Mouse (Mus musculus): ENCODE results near the gene Ube2o. TPM values are rescaled to one million over a fixed set of nuclear protein-coding genes. Genes with fewer than 3 reads are reported as not detected.
"Not testable (repeated sequence)": the region's sequence is repeated elsewhere in the genome, so short reads cannot be mapped to it uniquely, and the experiment has no call there.

The Ube2o gene
- polyA plus RNA-seq, 1 experiment from 2014 or later, result 19.9 TPM

DNA sequence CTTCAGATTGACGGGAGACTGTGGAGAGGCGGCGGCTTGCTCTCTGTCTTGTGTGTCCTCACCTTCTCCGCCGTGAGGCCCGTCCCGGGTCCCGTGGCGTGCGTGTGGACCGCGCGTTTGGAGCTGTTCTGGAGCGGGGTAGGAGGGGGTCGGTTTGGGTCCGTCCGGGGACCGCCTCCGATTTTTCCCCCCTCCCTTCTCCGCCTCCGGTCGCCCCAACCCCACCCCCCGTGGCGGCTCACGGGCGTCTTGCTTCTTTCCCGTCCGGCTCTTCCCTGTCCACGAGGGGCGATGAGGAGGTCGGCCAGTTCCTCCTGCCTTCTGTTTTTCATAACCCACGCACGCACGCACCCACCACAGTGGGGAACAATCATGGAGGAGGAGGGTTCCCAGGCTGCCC lies 82.7 kb downstream of the Ube2o start:
- 35% methylated on average over 34 of the region's 34 CpGs for WGBS
- H3K9me3 ChIP-seq, result no peaks in the 10 kb centered on the region
- H3K9ac ChIP-seq, result peak overlapping the region; percentile 40; the same call in 1 of the 2 replicates
- no peak for ATAC-seq (ENCODE audit: insufficient number of reproducible peaks, insufficient read depth, low FRiP score, low TSS enrichment)
- H3K27ac ChIP-seq, result no peak overlapping the region
- no peaks in the 10 kb centered on the region for H3K4me1 ChIP-seq
- peak overlapping the region; percentile 27 for H3K4me3 ChIP-seq
- H3K4me2 ChIP-seq (replicated peaks), result peak overlapping the region; percentile 53
- H3K27me3 ChIP-seq, result no peaks in the 10 kb centered on the region
- no peaks in the 10 kb centered on the region for H3K36me3 ChIP-seq

GRCm38 (mm10) chr11:116497313-116497712 lies 83.9 kb downstream of the Ube2o start:
- no peak for ATAC-seq (ENCODE audit: insufficient number of reproducible peaks, insufficient read depth, low FRiP score, low TSS enrichment)
- Histone ChIP-seq H3K9ac (no peak overlapping the region), H3K4me2 (replicated peaks) (no peak overlapping the region), H3K36me3 (no peaks in the 10 kb centered on the region), H3K4me3 (no peak overlapping the region), H3K27ac (no peak overlapping the region), H3K4me1 (no peaks in the 10 kb centered on the region), H3K9me3 (no peaks in the 10 kb centered on the region), H3K27me3 (no peaks in the 10 kb centered on the region)
- 80% methylated on average over 4 of the region's 4 CpGs for WGBS

GRCm38 (mm10) chr11:116494474-116495174 lies 86.6 kb downstream of the Ube2o start:
- ATAC-seq (ENCODE audit: insufficient number of reproducible peaks, insufficient read depth, low FRiP score, low TSS enrichment), result no peak
- Histone ChIP-seq H3K27me3 (no peaks in the 10 kb centered on the region), H3K9me3 (no peaks in the 10 kb centered on the region), H3K4me2 (replicated peaks) (no peak overlapping the region), H3K9ac (no peak overlapping the region), H3K36me3 (no peaks in the 10 kb centered on the region), H3K4me1 (peaks cover 3% of the 10 kb centered on the region; the same call in 1 of the 2 replicates), H3K4me3 (no peak overlapping the region), H3K27ac (no peak overlapping the region)
- 63% methylated on average over 13 of the region's 13 CpGs for WGBS

- ATAC-seq (ENCODE audit: insufficient number of reproducible peaks, insufficient read depth, low FRiP score, low TSS enrichment), result no peak
- Histone ChIP-seq H3K9me3 (no peaks in the 10 kb centered on the region), H3K4me3 (no peak within 1 kb of the TSS), H3K4me1 (peaks cover 7% of the 10 kb centered on the region), H3K4me2 (replicated peaks) (no peak within 1 kb of the TSS), H3K36me3 (no peaks in the 10 kb centered on the region), H3K9ac (no peak within 1 kb of the TSS), H3K27ac (no peak within 1 kb of the TSS), H3K27me3 (no peaks in the 10 kb centered on the region)
- WGBS, result 26% methylated on average over 4 of the region's 4 CpGs
Measured at GRCm38 (mm10) chr11:116493795-116494252, 87.4 kb downstream of the Ube2o start, which contains the start of gene Prpsap1. Prpsap1 (minus strand) TSS chr11:116494202.

GRCm38 (mm10) chr11:116493191-116493590 lies 88.1 kb downstream of the Ube2o start:
- no peak overlapping the region for H3K9ac ChIP-seq
- H3K4me3 ChIP-seq, result no peak overlapping the region
- WGBS, result 83% methylated on average over 5 of the region's 5 CpGs
- no peak overlapping the region for H3K4me2 ChIP-seq (replicated peaks)
- H3K36me3 ChIP-seq, result no peaks in the 10 kb centered on the region
- ATAC-seq (ENCODE audit: insufficient number of reproducible peaks, insufficient read depth, low FRiP score, low TSS enrichment), result no peak
- no peaks in the 10 kb centered on the region for H3K9me3 ChIP-seq
- H3K27me3 ChIP-seq, result no peaks in the 10 kb centered on the region
- no peak overlapping the region for H3K27ac ChIP-seq
- H3K4me1 ChIP-seq, result peaks cover 8% of the 10 kb centered on the region

DNA sequence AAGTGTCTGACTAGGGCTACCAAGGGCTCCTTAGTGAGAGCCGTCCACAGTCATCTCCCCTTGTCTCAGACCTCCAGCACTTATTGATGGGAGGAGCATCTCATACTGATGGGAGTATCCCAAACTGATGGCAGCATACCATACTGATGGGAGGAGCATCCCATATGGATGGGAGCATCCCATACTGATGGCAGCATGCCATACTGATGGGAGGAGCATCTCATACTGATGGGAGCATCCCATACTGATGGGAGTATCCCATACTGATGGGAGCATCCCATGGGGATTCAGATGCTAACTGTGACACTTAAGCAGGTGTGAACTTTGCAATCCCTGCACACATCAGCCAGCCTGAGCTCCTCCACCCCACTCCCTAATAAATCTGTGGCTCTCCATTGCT lies 88.7 kb downstream of the Ube2o start:
- H3K4me3 ChIP-seq; H3K27ac ChIP-seq; H3K4me2 ChIP-seq (replicated peaks); H3K9me3 ChIP-seq; H3K36me3 ChIP-seq; H3K4me1 ChIP-seq; H3K9ac ChIP-seq; ATAC-seq (ENCODE audit: insufficient number of reproducible peaks, insufficient read depth, low FRiP score, low TSS enrichment); H3K27me3 ChIP-seq: not testable (repeated sequence)
- WGBS, result 71% methylated on average over 1 of the region's 1 CpGs

- Histone ChIP-seq H3K27me3 (no peaks in the 10 kb centered on the region), H3K9me3 (no peaks in the 10 kb centered on the region), H3K36me3 (peaks cover 15% of the 10 kb centered on the region), H3K4me2 (replicated peaks) (peak overlapping the region; percentile 68; the same call in 1 of the 2 replicates), H3K4me3 (no peak overlapping the region), H3K27ac (no peak overlapping the region; the same call in 1 of the 2 replicates), H3K9ac (no peak overlapping the region), H3K4me1 (peaks cover 8% of the 10 kb centered on the region)
- ATAC-seq (ENCODE audit: insufficient number of reproducible peaks, insufficient read depth, low FRiP score, low TSS enrichment), result no peak
- WGBS, result 61% methylated on average over 6 of the region's 6 CpGs
Measured at GRCm38 (mm10) chr11:116491338-116491737, 89.9 kb downstream of the Ube2o start.

GRCm38 (mm10) chr11:116490232-116491107 lies 90.8 kb downstream of the Ube2o start:
- peak overlapping the region; percentile 68 for H3K4me2 ChIP-seq (replicated peaks)
- H3K9ac ChIP-seq, result peak overlapping the region; percentile 95
- H3K4me1 ChIP-seq, result peaks cover 8% of the 10 kb centered on the region
- peak overlapping the region; percentile 92 for H3K4me3 ChIP-seq
- no peaks in the 10 kb centered on the region for H3K9me3 ChIP-seq
- H3K36me3 ChIP-seq, result peaks cover 24% of the 10 kb centered on the region
- H3K27ac ChIP-seq, result peak overlapping the region; percentile 91
- H3K27me3 ChIP-seq, result no peaks in the 10 kb centered on the region
- WGBS, result under 1% methylated on average over 62 of the region's 62 CpGs
- peak; percentile 81 for ATAC-seq (ENCODE audit: insufficient number of reproducible peaks, insufficient read depth, low FRiP score, low TSS enrichment)

DNA sequence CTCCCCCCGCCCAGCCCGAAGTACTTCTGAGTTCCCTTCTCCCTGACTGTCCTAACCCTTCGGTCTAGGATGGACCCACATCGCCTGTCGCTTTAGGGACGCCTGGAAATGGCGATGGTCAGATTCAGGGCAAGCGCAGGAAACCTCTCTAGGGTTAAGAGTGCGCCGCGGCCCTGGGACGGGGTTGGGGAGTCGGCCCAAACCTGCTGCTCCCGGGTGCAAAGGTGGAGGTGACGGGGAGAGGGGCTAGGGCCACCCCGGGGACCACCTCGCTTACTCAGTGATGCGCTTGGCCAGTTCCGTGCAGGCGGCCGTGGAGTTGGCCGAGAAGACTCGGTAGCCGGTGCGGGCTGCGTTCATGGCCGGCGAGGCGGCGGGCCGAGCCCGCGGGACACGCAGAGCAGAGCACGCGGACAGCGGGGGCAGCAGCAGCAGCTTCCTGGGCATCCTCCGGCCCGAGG lies 91.4 kb downstream of the Ube2o start:
- ATAC-seq (ENCODE audit: insufficient number of reproducible peaks, insufficient read depth, low FRiP score, low TSS enrichment), result 0 out of 2 replicates have a peak, but pooled peaks have one; percentile 12
- Histone ChIP-seq H3K27me3 (no peaks in the 10 kb centered on the region), H3K4me2 (replicated peaks) (peak overlapping the region; percentile 68), H3K9me3 (no peaks in the 10 kb centered on the region), H3K36me3 (peaks cover 30% of the 10 kb centered on the region), H3K4me3 (peak overlapping the region; percentile 92), H3K9ac (peak overlapping the region; percentile 95), H3K27ac (peak overlapping the region; percentile 91), H3K4me1 (peaks cover 8% of the 10 kb centered on the region)
- WGBS, result under 1% methylated on average over 39 of the region's 39 CpGs

DNA sequence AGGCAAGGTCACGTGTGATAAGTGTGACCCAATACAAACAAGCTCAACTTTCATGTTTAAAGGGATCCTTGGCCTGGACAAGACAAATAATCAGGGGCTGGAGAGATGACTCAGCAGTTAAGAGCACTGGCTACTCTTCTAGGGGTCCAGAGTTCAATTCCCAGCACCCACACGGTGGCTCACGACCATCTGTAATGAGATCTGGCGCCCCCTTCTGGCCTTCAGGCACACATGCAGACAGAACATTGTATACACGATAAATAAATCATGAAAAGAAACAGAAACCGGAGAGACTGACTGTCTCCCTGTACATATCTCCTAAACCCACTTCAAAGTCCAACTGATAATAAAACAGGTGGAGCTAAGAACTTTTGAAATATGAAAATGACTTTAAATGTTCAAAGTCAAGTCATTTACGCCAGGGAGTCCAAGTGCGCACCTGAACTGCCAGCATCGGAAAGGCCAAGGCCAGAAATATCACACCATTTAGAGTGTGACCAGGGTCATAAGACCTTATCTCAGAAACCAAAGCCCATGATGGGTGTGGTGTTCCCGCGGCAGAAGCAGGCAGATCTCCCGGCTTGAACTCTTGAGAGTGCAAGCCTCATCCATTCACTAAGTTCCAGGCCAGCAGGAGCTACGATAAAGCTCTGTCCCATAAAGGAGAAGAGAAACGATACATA lies 92.4 kb downstream of the Ube2o start:
- no peaks in the 10 kb centered on the region for H3K9me3 ChIP-seq

DNA sequence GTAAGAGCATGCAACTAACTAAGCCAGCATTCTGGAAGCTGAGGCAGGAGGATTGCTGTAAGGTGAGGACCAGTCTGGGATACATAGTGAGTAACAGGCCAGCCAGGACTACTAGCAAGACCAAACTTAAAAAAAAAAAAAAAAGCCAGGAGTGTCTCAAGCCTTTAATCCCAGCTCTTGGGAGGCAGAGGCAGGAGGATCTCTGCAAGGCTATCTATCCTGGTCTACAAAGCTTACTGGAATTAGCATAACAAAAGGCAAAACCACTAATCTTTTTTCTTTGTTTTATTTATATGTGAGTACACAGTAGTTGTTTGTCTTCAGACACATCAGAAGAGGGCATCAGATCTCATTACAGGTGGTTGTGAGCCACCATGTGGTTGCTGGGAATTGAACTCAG lies 93.0 kb downstream of the Ube2o start:
- Histone ChIP-seq H3K9ac (no peak overlapping the region), H3K9me3 (no peaks in the 10 kb centered on the region), H3K4me2 (replicated peaks) (no peak overlapping the region), H3K4me1 (peaks cover 8% of the 10 kb centered on the region), H3K27me3 (no peaks in the 10 kb centered on the region), H3K36me3 (peaks cover 46% of the 10 kb centered on the region), H3K4me3 (no peak overlapping the region), H3K27ac (no peak overlapping the region)
- ATAC-seq (ENCODE audit: insufficient number of reproducible peaks, insufficient read depth, low FRiP score, low TSS enrichment), result no peak

More for the DNA sequence above, 92.4 kb downstream of the Ube2o start:
- Histone ChIP-seq H3K27ac (no peak overlapping the region), H3K4me3 (peak overlapping the region; percentile 92), H3K4me1 (peaks cover 8% of the 10 kb centered on the region), H3K27me3 (no peaks in the 10 kb centered on the region), H3K36me3 (peaks cover 40% of the 10 kb centered on the region), H3K9ac (peak overlapping the region; percentile 95), H3K4me2 (replicated peaks) (peak overlapping the region; percentile 68)
- 78% methylated on average over 14 of the region's 14 CpGs for WGBS
- ATAC-seq (ENCODE audit: insufficient number of reproducible peaks, insufficient read depth, low FRiP score, low TSS enrichment), result no peak

Data from embryonic facial prominence, embryonic 12.5 days (tissue).